In the genomic region with DNA sequence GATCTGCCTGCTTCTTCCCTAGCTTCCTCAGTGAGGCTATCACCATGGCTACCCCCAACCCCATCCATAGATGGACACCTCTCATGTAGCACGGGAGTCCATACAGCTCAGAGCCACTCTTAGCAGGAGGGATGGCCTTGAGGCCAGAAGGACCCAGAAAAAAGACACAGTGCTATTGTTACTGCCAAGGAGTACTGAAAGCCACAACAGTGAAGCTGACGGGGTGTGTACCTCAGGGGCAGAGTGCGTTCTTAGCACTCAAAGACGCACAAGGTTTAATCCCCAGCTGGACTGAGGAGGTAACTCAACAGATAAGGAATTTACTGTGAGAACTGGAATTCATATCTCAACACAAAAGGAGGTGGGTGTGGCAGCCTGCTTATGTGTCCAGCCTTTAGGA, we compare ENCODE assay signal across 28 mouse cellular contexts. TPM values are rescaled to one million over a fixed set of nuclear protein-coding genes. Genes with fewer than 3 reads are reported as not detected.
DNase-seq lines count a peak whose midpoint lies in the region; ATAC-seq and TF ChIP-seq lines count a peak whose summit lies in the region.
"Had no signal": no experiment of that assay in that cellular context is flagged by ENCODE, and none has a peak within 500 bp of the region (broad histone marks: within the 10 kb centered on the region; RNA-seq: fewer than 3 reads in every experiment).

No protein-coding gene starts in this region.

- no peak overlapping the region for H3K4me2 ChIP-seq in liver, embryonic 12.5 days
- no peak overlapping the region for H3K4me2 ChIP-seq in intestine, embryonic 14.5 days (ENCODE audit: low read length)
- H3K4me2 ChIP-seq: forebrain, embryonic 12.5 days; heart, embryonic 12.5 days; hindbrain, embryonic 15.5 days; kidney, embryonic 15.5 days; limb, embryonic 13.5 days; liver, embryonic 13.5 days; midbrain, embryonic 13.5 days had no signal

- ATAC-seq in liver, embryonic 12.5 days, result peak; percentile 30; the same call in 1 of the 2 replicates
- no peak for ATAC-seq in intestine, embryonic 14.5 days (replicated peaks; ENCODE audit: low FRiP score, low TSS enrichment, low read depth)
- ATAC-seq: lung, postnatal 0 days; midbrain, embryonic 13.5 days had no signal

- peaks cover 8% of the 10 kb centered on the region; the same call in 1 of the 2 replicates for H3K36me3 ChIP-seq in liver, embryonic 12.5 days
- H3K36me3 ChIP-seq in intestine, embryonic 14.5 days (ENCODE audit: control insufficient read depth, insufficient read depth, low read length), result peaks cover 15% of the 10 kb centered on the region; the same call in 1 of the 2 replicates
- no peaks in the 10 kb centered on the region; the same call in 1 of the 2 replicates for H3K36me3 ChIP-seq in small intestine, adult 2 months (ENCODE audit: control insufficient read depth, insufficient read depth, low read length)

- no peak for TF ChIP-seq CTCF in small intestine, adult 2 months (IDR thresholded peaks at IDR 0.05; ENCODE audit: extremely low read depth, insufficient read length, insufficient replicate concordance, low read depth, low read length)
- TF ChIP-seq CTCF in cerebellum, adult 2 months (IDR thresholded peaks at IDR 0.05; ENCODE audit: borderline replicate concordance, insufficient read depth, low read depth, low read length), result no peak

- H3K27ac ChIP-seq in liver, embryonic 12.5 days, result no peak overlapping the region
- H3K27ac ChIP-seq in intestine, embryonic 14.5 days (ENCODE audit: low read depth), result no peak overlapping the region
- peak overlapping the region; percentile 65 for H3K27ac ChIP-seq in small intestine, adult 2 months (ENCODE audit: insufficient read depth, low read depth, low read length)
- no peak overlapping the region for H3K27ac ChIP-seq in cerebellum, adult 2 months (ENCODE audit: insufficient read depth, low read length)
- H3K27ac ChIP-seq: forebrain, embryonic 12.5 days; hindbrain, embryonic 15.5 days; kidney, embryonic 15.5 days; limb, embryonic 13.5 days; liver, embryonic 13.5 days; midbrain, embryonic 13.5 days had no signal

- H3K4me1 ChIP-seq in liver, embryonic 12.5 days, result no peaks in the 10 kb centered on the region
- 0 out of 2 replicates have a peak, but pooled peaks cover 6% of the 10 kb centered on the region for H3K4me1 ChIP-seq in intestine, embryonic 14.5 days (replicated peaks; ENCODE audit: control insufficient read depth, insufficient read depth, low read length)
- H3K4me1 ChIP-seq in small intestine, adult 2 months (ENCODE audit: control insufficient read depth, insufficient read depth, insufficient read length, low read length), result peaks cover 33% of the 10 kb centered on the region
- H3K4me1 ChIP-seq in cerebellum, adult 2 months (ENCODE audit: control insufficient read depth, insufficient read depth, low read length), result no peaks in the 10 kb centered on the region
- H3K4me1 ChIP-seq: forebrain, embryonic 12.5 days; hindbrain, embryonic 15.5 days; kidney, embryonic 15.5 days; megakaryocyte, embryonic 14.5 days had no signal

- 38% methylated on average over 4 of the region's 4 CpGs for WGBS in liver, embryonic 12.5 days (ENCODE audit: insufficient replicate concordance)
- WGBS in intestine, embryonic 14.5 days, result 81% methylated on average over 4 of the region's 4 CpGs
- WGBS in small intestine, adult 2 months, result 38% methylated on average over 4 of the region's 4 CpGs
- 73% methylated on average over 4 of the region's 4 CpGs for WGBS in cerebellum, adult 2 months

- TF ChIP-seq POLR2A in small intestine, adult 2 months (IDR thresholded peaks at IDR 0.05; ENCODE audit: low read depth, low read length), result no peak
- TF ChIP-seq POLR2A in cerebellum, adult 2 months (IDR thresholded peaks at IDR 0.05; ENCODE audit: borderline replicate concordance, insufficient read depth, low read length), result no peak

- H3K27me3 ChIP-seq in liver, embryonic 12.5 days (replicated peaks), result no peaks in the 10 kb centered on the region
- no peaks in the 10 kb centered on the region for H3K27me3 ChIP-seq in intestine, embryonic 14.5 days (replicated peaks; ENCODE audit: control insufficient read depth, insufficient read depth, low read length)
- H3K27me3 ChIP-seq in small intestine, adult 2 months (ENCODE audit: control insufficient read depth, insufficient read depth, low read length), result no peaks in the 10 kb centered on the region
- H3K27me3 ChIP-seq in cerebellum, adult 2 months (ENCODE audit: control insufficient read depth, insufficient read depth, low read length), result no peaks in the 10 kb centered on the region
- H3K27me3 ChIP-seq: forebrain, embryonic 12.5 days; heart, embryonic 12.5 days; hindbrain, embryonic 15.5 days; kidney, embryonic 15.5 days; limb, embryonic 13.5 days; liver, embryonic 13.5 days; midbrain, embryonic 13.5 days had no signal

- no peak overlapping the region for H3K4me3 ChIP-seq in liver, embryonic 12.5 days
- no peak overlapping the region for H3K4me3 ChIP-seq in intestine, embryonic 14.5 days (ENCODE audit: low read depth, low read length)
- no peak overlapping the region for H3K4me3 ChIP-seq in small intestine, adult 2 months (ENCODE audit: low read depth, low read length)
- no peak overlapping the region for H3K4me3 ChIP-seq in cerebellum, adult 2 months (replicated peaks; ENCODE audit: insufficient read depth, low read depth, low read length)
- H3K4me3 ChIP-seq: erythroblast, embryonic 14.5 days; forebrain, embryonic 12.5 days; heart, embryonic 12.5 days; hindbrain, embryonic 15.5 days; kidney, embryonic 15.5 days; limb, embryonic 13.5 days; liver, embryonic 13.5 days; megakaryocyte, embryonic 14.5 days; midbrain, embryonic 13.5 days had no signal

- no peak for DNase-seq in liver
- DNase-seq in ZHBTc4 (ENCODE audit: low read depth, low spot score), result peak; percentile 35
- DNase-seq in intestine, embryonic 14.5 days (ENCODE audit: low spot score), result peak; percentile 42
- DNase-seq in B cell, adult 2 months, result no peak
- no peak for DNase-seq in cerebellum, adult 2 months
- DNase-seq: adrenal gland, postnatal 14 days; cerebellum, adult 11-12 months; gastrocnemius, postnatal 14 days; kidney, adult 11 months; kidney, postnatal 25 days; liver, embryonic 13.5 days; lung, adult 18-20 months; lung, postnatal 4 days; right cerebral cortex, adult 18-20 months; right cerebral cortex, postnatal 4 days; thymus, adult 18-20 months; thymus, postnatal 25 days had no signal

- no peaks in the 10 kb centered on the region for H3K9me3 ChIP-seq in liver, embryonic 12.5 days (replicated peaks)
- no peaks in the 10 kb centered on the region for H3K9me3 ChIP-seq in intestine, embryonic 14.5 days (ENCODE audit: control insufficient read depth, low read length)
- H3K9me3 ChIP-seq: forebrain, embryonic 12.5 days; heart, embryonic 12.5 days; hindbrain, embryonic 15.5 days; kidney, embryonic 15.5 days; limb, embryonic 13.5 days; liver, embryonic 13.5 days; midbrain, embryonic 13.5 days had no signal

- no peak overlapping the region for H3K9ac ChIP-seq in liver, embryonic 12.5 days
- no peak overlapping the region for H3K9ac ChIP-seq in intestine, embryonic 14.5 days (ENCODE audit: low read length)
- H3K9ac ChIP-seq: forebrain, embryonic 12.5 days; heart, embryonic 12.5 days; hindbrain, embryonic 15.5 days; kidney, embryonic 15.5 days; limb, embryonic 13.5 days; liver, embryonic 13.5 days; midbrain, embryonic 13.5 days had no signal

RNA-seq across cellular contexts. Expression of gene Abat, which starts 59.8 kb away (rescaled TPM):
- polyA plus RNA-seq in liver, embryonic 12.5 days (2016; fragmentation: Nextera tagmentation; extraction: Ambion mirVana), result 19.6 and 20.1 TPM in 2 replicates
- polyA plus RNA-seq in intestine, embryonic 14.5 days (2014; fragmentation: Nextera tagmentation; extraction: Ambion mirVana), result 38.7 and 41.6 TPM in 2 replicates
- polyA plus RNA-seq in small intestine, adult 2 months (2012; rRNA removed), result 7.8 and 22.0 TPM in 2 replicates
- 248 and 252 TPM in 2 replicates for polyA plus RNA-seq in cerebellum, adult 2 months (2012; rRNA removed)

Comparison
In these comparisons a context has a peak if more than half of its experiments do, and no peak if none do; other contexts are left out.
1. DNase-seq: peak in ZHBTc4 (single experiment) and intestine, embryonic 14.5 days (single experiment); none in liver (single experiment), B cell, adult 2 months (0 of 2) and cerebellum, adult 2 months (0 of 2).